Mouse (Mus musculus) heart, embryonic 11.5 days (tissue): ENCODE measurements around the gene Cox14. TPM values are rescaled to one million over a fixed set of nuclear protein-coding genes. Genes with fewer than 3 reads are reported as not detected.
A peak's percentile ranks its signal among the peaks of the same experiment; 100 is the strongest.

Experiments used
- ATAC-seq: fragments of 200-750 bp; cut with Nextera tagmentation; replicated peaks from 2 replicates; pipeline ENCODE4 v1.8.0; 2017; ENCODE audit warnings: moderate library complexity; ENCODE audit not compliant: insufficient number of reproducible peaks, low FRiP score, low TSS enrichment
- H3K27ac ChIP-seq: fragments of 300-500 bp; sonication (generic); 2 replicates; pipeline ENCODE4 v1.5.1; 2014; ENCODE audit warnings: mild to moderate bottlenecking, low read depth, low read length
- H3K27me3 ChIP-seq: fragments of 300-500 bp; sonication (generic); 2 replicates; pipeline ENCODE4 v1.6.1; 2014; ENCODE audit warnings: mild to moderate bottlenecking, low read length, mixed read lengths; ENCODE audit not compliant: control insufficient read depth, insufficient read depth
- H3K36me3 ChIP-seq: fragments of 300-500 bp; sonication (generic); 2 replicates; pipeline ENCODE4 v1.6.1; 2014; ENCODE audit warnings: mild to moderate bottlenecking, low read length, moderate library complexity, mixed read lengths; ENCODE audit not compliant: control insufficient read depth, insufficient read depth
- H3K4me1 ChIP-seq: fragments of 300-500 bp; sonication (generic); 2 replicates; pipeline ENCODE4 v1.6.1; 2014; ENCODE audit warnings: low read length; ENCODE audit not compliant: control insufficient read depth, insufficient read depth
- H3K4me2 ChIP-seq: fragments of 300-500 bp; sonication (generic); 2 replicates; pipeline ENCODE4 v1.6.1; 2014; ENCODE audit warnings: mild to moderate bottlenecking, moderate library complexity
- H3K4me3 ChIP-seq: fragments of 300-500 bp; sonication (generic); 2 replicates; pipeline ENCODE4 v1.5.1; 2014; ENCODE audit warnings: low read depth, low read length
- H3K9ac ChIP-seq: fragments of 300-500 bp; sonication (generic); 2 replicates; pipeline ENCODE4 v1.6.1; 2014; ENCODE audit warnings: mild to moderate bottlenecking, low read depth, low read length, moderate library complexity
- H3K9me3 ChIP-seq: fragments of 300-500 bp; sonication (generic); replicated peaks from 2 replicates; pipeline ENCODE4 v1.6.1; 2016; ENCODE audit warnings: low read length; ENCODE audit not compliant: control insufficient read depth
- WGBS: fragments of 180-500 bp; shearing (Covaris S2); extraction: QIAGEN DNeasy Blood & Tissue Kit; methylation state at CpG from one replicate; pipeline ENCODE4 v1.1.7; 2014; ENCODE audit not compliant: insufficient replicate concordance; 5-methylcytosine and 5-hydroxymethylcytosine counted together
- polyA plus RNA-seq: library from polyadenylated mRNA; unstranded; fragments of >200 nt; fragmentation: Nextera tagmentation; extraction: Ambion mirVana; gene quantifications from 2 replicates; pipeline ENCODE4 v1.2.1, GENCODE M21; 2014

Cox14 gene
- polyA plus RNA-seq, 1 experiment from 2014 or later, result 176 TPM

GRCm38 (mm10) chr15:99712666-99713559 is 12.5 kb upstream of the Cox14 start:
- H3K27me3 ChIP-seq, result no peaks in the 10 kb centered on the region
- WGBS, result 68% methylated on average over 13 of the region's 13 CpGs
- no peak overlapping the region for H3K9ac ChIP-seq
- ATAC-seq, result no peak; the same call in 1 of the 2 replicates
- peaks cover 11% of the 10 kb centered on the region; the same call in 1 of the 2 replicates for H3K4me1 ChIP-seq
- H3K4me2 ChIP-seq, result no peak overlapping the region
- peaks cover 35% of the 10 kb centered on the region for H3K36me3 ChIP-seq
- H3K27ac ChIP-seq, result peak overlapping the region; percentile 76; the same call in 1 of the 2 replicates
- no peak overlapping the region for H3K4me3 ChIP-seq
- no peaks in the 10 kb centered on the region for H3K9me3 ChIP-seq

GRCm38 (mm10) chr15:99713569-99713968 is 11.8 kb upstream of the Cox14 start:
- no peak for ATAC-seq
- H3K9ac ChIP-seq, result no peak overlapping the region
- H3K9me3 ChIP-seq, result no peaks in the 10 kb centered on the region
- no peak overlapping the region for H3K4me3 ChIP-seq
- 72% methylated on average over 3 of the region's 3 CpGs for WGBS
- H3K4me1 ChIP-seq, result peaks cover 11% of the 10 kb centered on the region; the same call in 1 of the 2 replicates
- H3K4me2 ChIP-seq, result no peak overlapping the region
- peaks cover 33% of the 10 kb centered on the region for H3K36me3 ChIP-seq
- H3K27me3 ChIP-seq, result no peaks in the 10 kb centered on the region
- peak overlapping the region; percentile 76 for H3K27ac ChIP-seq

- H3K9ac ChIP-seq, result peak overlapping the region; percentile 23
- H3K27ac ChIP-seq, result peak overlapping the region; percentile 76
- H3K9me3 ChIP-seq, result no peaks in the 10 kb centered on the region
- 50% methylated on average over 4 of the region's 4 CpGs for WGBS
- peaks cover 11% of the 10 kb centered on the region; the same call in 1 of the 2 replicates for H3K4me1 ChIP-seq
- H3K36me3 ChIP-seq, result peaks cover 29% of the 10 kb centered on the region
- H3K4me3 ChIP-seq, result no peak overlapping the region
- no peaks in the 10 kb centered on the region for H3K27me3 ChIP-seq
- ATAC-seq, result 0 out of 2 replicates have a peak, but pooled peaks have one; percentile 15
- H3K4me2 ChIP-seq, result no peak overlapping the region
Observed at GRCm38 (mm10) chr15:99714206-99714605, 11.2 kb upstream of the Cox14 start.

GRCm38 (mm10) chr15:99714858-99715257 is 10.6 kb upstream of the Cox14 start:
- no peak for ATAC-seq
- peaks cover 25% of the 10 kb centered on the region for H3K36me3 ChIP-seq
- peaks cover 11% of the 10 kb centered on the region; the same call in 1 of the 2 replicates for H3K4me1 ChIP-seq
- H3K4me3 ChIP-seq, result no peak overlapping the region
- 43% methylated on average over 7 of the region's 7 CpGs for WGBS
- H3K27me3 ChIP-seq, result no peaks in the 10 kb centered on the region
- no peak overlapping the region for H3K4me2 ChIP-seq
- no peaks in the 10 kb centered on the region for H3K9me3 ChIP-seq
- H3K27ac ChIP-seq, result peak overlapping the region; percentile 76
- H3K9ac ChIP-seq, result no peak overlapping the region

- Histone ChIP-seq H3K4me2 (no peak overlapping the region), H3K4me3 (no peak overlapping the region), H3K36me3 (peaks cover 21% of the 10 kb centered on the region), H3K27ac (no peak overlapping the region), H3K9ac (no peak overlapping the region), H3K9me3 (no peaks in the 10 kb centered on the region), H3K4me1 (peaks cover 11% of the 10 kb centered on the region; the same call in 1 of the 2 replicates), H3K27me3 (no peaks in the 10 kb centered on the region)
- 74% methylated on average over 13 of the region's 13 CpGs for WGBS
- ATAC-seq, result no peak
Observed at GRCm38 (mm10) chr15:99715361-99715865, 10.0 kb upstream of the Cox14 start.

- Histone ChIP-seq H3K4me2 (no peak overlapping the region), H3K36me3 (peaks cover 15% of the 10 kb centered on the region), H3K9ac (no peak overlapping the region), H3K4me3 (no peak overlapping the region), H3K9me3 (no peaks in the 10 kb centered on the region), H3K27ac (no peak overlapping the region), H3K4me1 (peaks cover 11% of the 10 kb centered on the region; the same call in 1 of the 2 replicates), H3K27me3 (no peaks in the 10 kb centered on the region)
- ATAC-seq, result no peak
- WGBS, result 67% methylated on average over 11 of the region's 11 CpGs
Observed at GRCm38 (mm10) chr15:99715982-99716746, 9.3 kb upstream of the Cox14 start.

- H3K9me3 ChIP-seq, result no peaks in the 10 kb centered on the region
- H3K4me1 ChIP-seq, result peaks cover 11% of the 10 kb centered on the region; the same call in 1 of the 2 replicates
- WGBS, result 84% methylated on average over 12 of the region's 12 CpGs
- H3K4me2 ChIP-seq, result no peak overlapping the region
- H3K36me3 ChIP-seq, result peaks cover 9% of the 10 kb centered on the region
- no peak overlapping the region for H3K9ac ChIP-seq
- no peak overlapping the region for H3K27ac ChIP-seq
- no peak for ATAC-seq
- no peaks in the 10 kb centered on the region for H3K27me3 ChIP-seq
- H3K4me3 ChIP-seq, result no peak overlapping the region
Observed at GRCm38 (mm10) chr15:99716814-99717213, 8.6 kb upstream of the Cox14 start.
